ENCODE assay signal across 8 mouse cellular contexts in the genomic region with DNA sequence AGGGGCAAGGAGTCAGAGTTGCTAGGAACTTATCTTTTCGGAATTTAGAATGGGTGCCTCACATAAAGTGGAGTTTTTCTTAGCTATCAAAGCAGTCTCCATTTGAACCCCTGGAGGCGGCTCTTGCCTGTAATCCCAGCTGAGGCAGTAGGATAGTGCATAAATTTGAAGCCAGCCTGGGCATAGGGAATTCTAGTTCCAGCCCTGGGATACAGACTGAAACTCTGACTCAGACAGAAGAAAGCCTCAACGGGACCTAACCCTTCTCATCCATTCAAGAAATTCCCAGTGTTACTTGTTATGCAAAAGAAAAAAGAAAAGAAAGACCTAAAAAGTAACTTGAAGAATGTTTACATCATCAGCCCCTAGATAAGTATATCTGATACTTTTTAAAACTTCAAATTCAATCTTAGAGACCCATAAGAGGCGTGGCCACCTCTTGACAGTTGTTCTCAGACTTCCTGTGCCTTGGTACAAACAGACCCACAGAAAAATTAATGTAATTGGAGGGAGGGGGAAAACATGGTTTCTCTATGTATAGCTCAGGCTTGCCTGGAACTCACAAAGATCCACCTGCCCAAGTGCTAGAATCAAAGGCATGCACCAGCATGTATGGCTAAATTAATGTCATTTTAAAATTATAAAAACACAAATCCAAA. TPM values are rescaled to one million over a fixed set of nuclear protein-coding genes. Genes with fewer than 3 reads are reported as not detected.
DNase-seq lines count a peak whose midpoint lies in the region; ATAC-seq and TF ChIP-seq lines count a peak whose summit lies in the region.

No protein-coding gene starts in this region.

- TF ChIP-seq RAD21 in CH12.LX (IDR thresholded peaks at IDR 0.05; ENCODE audit: low read depth, low read length) = no peak

- peaks cover 10 to 60% of the 10 kb centered on the region in 2 experiments; a peak in 3 of 4 replicates for H3K4me1 ChIP-seq in CH12.LX (ENCODE audit: control insufficient read depth in 1 of 2, insufficient read depth in 2 of 2)
- peaks cover 10% of the 10 kb centered on the region for H3K4me1 ChIP-seq in embryonic facial prominence, embryonic 12.5 days
- no peaks in the 10 kb centered on the region for H3K4me1 ChIP-seq in hindbrain, embryonic 11.5 days (replicated peaks; ENCODE audit: control insufficient read depth, insufficient read depth, low read length)
- peaks cover 12% of the 10 kb centered on the region for H3K4me1 ChIP-seq in limb, embryonic 13.5 days
- no peaks in the 10 kb centered on the region for H3K4me1 ChIP-seq in olfactory bulb, adult 2 months (ENCODE audit: control insufficient read depth, insufficient read depth, low read length)

- peaks cover 8% of the 10 kb centered on the region for H3K79me2 ChIP-seq in CH12.LX (replicated peaks; ENCODE audit: control insufficient read depth, extremely low read depth, insufficient read depth, poor library complexity, severe bottlenecking)

- no peak for TF ChIP-seq POLR2A in CH12.LX (IDR thresholded peaks at IDR 0.05; ENCODE audit: low read depth, low read length)
- TF ChIP-seq POLR2A in olfactory bulb, adult 2 months (IDR thresholded peaks at IDR 0.05; ENCODE audit: insufficient read depth, low read depth, low read length) = no peak

- no peak for TF ChIP-seq CTCF in CH12.LX (conservative IDR thresholded peaks at IDR 0.05 in 1 of 2, IDR thresholded peaks at IDR 0.05 in 1 of 2; ENCODE audit: low read depth in 2 of 2, low read length in 2 of 2)
- TF ChIP-seq CTCF in olfactory bulb, adult 2 months (IDR thresholded peaks at IDR 0.05; ENCODE audit: insufficient read depth, low read depth, low read length) = no peak

- WGBS in embryonic facial prominence, embryonic 12.5 days = 18% methylated on average over 4 of the region's 4 CpGs
- 14% methylated on average over 4 of the region's 4 CpGs for WGBS in hindbrain, embryonic 11.5 days
- WGBS in limb, embryonic 13.5 days = 21% methylated on average over 4 of the region's 4 CpGs
- 19% methylated on average over 4 of the region's 4 CpGs for WGBS in olfactory bulb, adult 2 months

- intact Hi-C loops in left cerebral cortex, postnatal 14 days (cut with DNase I) = loop anchor here (2.0 kb wide), 1 partner anchor 47 kb away; a partner anchor contains a TSS

- dilution Hi-C loops in CH12.LX (cut with MboI; ENCODE audit: extremely low pct_ligation_motif_present, extremely low pct_unique_long_range_greater_than_20kb, low sequenced_read_pairs) = no loop called here

- H3K4me3 ChIP-seq in CH12.LX (replicated peaks in 1 of 3; ENCODE audit: low read depth in 2 of 3, low read length in 2 of 3, poor library complexity in 1 of 3) = peak overlapping the region; percentile 73 to 93 (median 81)
- peak overlapping the region; percentile 78 for H3K4me3 ChIP-seq in embryonic facial prominence, embryonic 12.5 days
- H3K4me3 ChIP-seq in hindbrain, embryonic 11.5 days (ENCODE audit: low read depth, low read length) = peak overlapping the region; percentile 92
- peak overlapping the region; percentile 98 for H3K4me3 ChIP-seq in limb, embryonic 13.5 days
- peak overlapping the region; percentile 69 for H3K4me3 ChIP-seq in olfactory bulb, adult 2 months (ENCODE audit: insufficient read depth, low read depth, low read length)

- H3K9ac ChIP-seq in CH12.LX (ENCODE audit: insufficient read depth, low read depth) = peak overlapping the region; percentile 79
- H3K9ac ChIP-seq in embryonic facial prominence, embryonic 12.5 days = peak overlapping the region; percentile 71; the same call in 1 of the 2 replicates
- H3K9ac ChIP-seq in hindbrain, embryonic 11.5 days (ENCODE audit: low read depth, low read length) = peak overlapping the region; percentile 51; the same call in 1 of the 2 replicates
- H3K9ac ChIP-seq in limb, embryonic 13.5 days = peak overlapping the region; percentile 94

- in situ Hi-C loops in CH12.LX (cut with MboI; ENCODE audit: low pct_ligation_motif_present, low pct_unique_long_range_greater_than_20kb, low sequenced_read_pairs) = no loop called here

- H3K9me3 ChIP-seq in CH12.LX (replicated peaks; ENCODE audit: low read length) = no peaks in the 10 kb centered on the region
- H3K9me3 ChIP-seq in embryonic facial prominence, embryonic 12.5 days = no peaks in the 10 kb centered on the region
- no peaks in the 10 kb centered on the region for H3K9me3 ChIP-seq in hindbrain, embryonic 11.5 days (ENCODE audit: control insufficient read depth, low read length)
- H3K9me3 ChIP-seq in limb, embryonic 13.5 days = no peaks in the 10 kb centered on the region

- H3K4me2 ChIP-seq in CH12.LX (ENCODE audit: insufficient read depth, low read depth, poor library complexity, severe bottlenecking) = peak overlapping the region; percentile 86
- peak overlapping the region; percentile 82 for H3K4me2 ChIP-seq in embryonic facial prominence, embryonic 12.5 days (replicated peaks)
- H3K4me2 ChIP-seq in hindbrain, embryonic 11.5 days (replicated peaks; ENCODE audit: low read depth, low read length) = peak overlapping the region; percentile 67
- peak overlapping the region; percentile 85 for H3K4me2 ChIP-seq in limb, embryonic 13.5 days (replicated peaks)

- peak; percentile 40 for DNase-seq in CD4-positive, CD25-positive, alpha-beta regulatory T cell, adult 2 months (ENCODE audit: low read depth, low spot score)
- no peak for DNase-seq in CH12.LX (ENCODE audit: extremely low read depth)
- DNase-seq in hindbrain, embryonic 11.5 days (ENCODE audit: low spot score) = no peak
- no peak for DNase-seq in left cerebral cortex, postnatal 14 days (ENCODE audit: low spot score in 2 of 2)

- peaks cover 0 to 2% of the 10 kb centered on the region in 2 experiments for H3K36me3 ChIP-seq in CH12.LX (replicated peaks in 1 of 2; ENCODE audit: control insufficient read depth in 1 of 2, insufficient read depth in 1 of 2, low read length in 1 of 2)
- no peaks in the 10 kb centered on the region for H3K36me3 ChIP-seq in embryonic facial prominence, embryonic 12.5 days
- no peaks in the 10 kb centered on the region for H3K36me3 ChIP-seq in hindbrain, embryonic 11.5 days (ENCODE audit: control insufficient read depth, insufficient read depth, low read length)
- no peaks in the 10 kb centered on the region for H3K36me3 ChIP-seq in limb, embryonic 13.5 days

- no peak for TF ChIP-seq EP300 in CH12.LX (IDR thresholded peaks at IDR 0.05; ENCODE audit: low read length)

- H3K27me3 ChIP-seq in CH12.LX (replicated peaks) = no peaks in the 10 kb centered on the region
- H3K27me3 ChIP-seq in embryonic facial prominence, embryonic 12.5 days = no peaks in the 10 kb centered on the region
- no peaks in the 10 kb centered on the region for H3K27me3 ChIP-seq in hindbrain, embryonic 11.5 days (ENCODE audit: control insufficient read depth, insufficient read depth, low read length)
- H3K27me3 ChIP-seq in limb, embryonic 13.5 days = no peaks in the 10 kb centered on the region

- 0 out of 2 replicates have a peak overlapping the region, but pooled peaks have one; percentile 88 for H3K27ac ChIP-seq in CH12.LX (ENCODE audit: insufficient read depth, low read depth)
- peak overlapping the region; percentile 81 for H3K27ac ChIP-seq in embryonic facial prominence, embryonic 12.5 days
- H3K27ac ChIP-seq in hindbrain, embryonic 11.5 days (ENCODE audit: low read depth, low read length) = no peak overlapping the region
- peak overlapping the region; percentile 88 for H3K27ac ChIP-seq in limb, embryonic 13.5 days
- peak overlapping the region; percentile 63; the same call in 1 of the 2 replicates for H3K27ac ChIP-seq in olfactory bulb, adult 2 months (ENCODE audit: insufficient read depth, low read depth, low read length)

- no peak for ATAC-seq in CD4-positive, CD25-positive, alpha-beta regulatory T cell, adult 4 months
- no peak for ATAC-seq in embryonic facial prominence, embryonic 12.5 days (ENCODE audit: insufficient number of reproducible peaks, insufficient read depth, low FRiP score, low TSS enrichment)
- no peak for ATAC-seq in hindbrain, embryonic 11.5 days (ENCODE audit: low FRiP score)
- ATAC-seq in limb, embryonic 13.5 days (ENCODE audit: low FRiP score, low read depth) = no peak

TF ChIP-seq in CH12.LX, 34 proteins besides CTCF, POLR2A, EP300 and RAD21:
- TF ChIP-seq HCFC1 (IDR thresholded peaks at IDR 0.05; ENCODE audit: low read depth, low read length) (0 out of 2 replicates have a peak, but pooled peaks have one; percentile 26), TCF12 (IDR thresholded peaks at IDR 0.05; ENCODE audit: low read depth, low read length) (no peak), MAX (IDR thresholded peaks at IDR 0.05; ENCODE audit: low read length) (peak; percentile 38; the same call in 1 of the 2 replicates), UBTF (IDR thresholded peaks at IDR 0.05; ENCODE audit: low read depth, low read length) (no peak), SMC3 (IDR thresholded peaks at IDR 0.05; ENCODE audit: low read depth, low read length) (no peak), ZKSCAN1 (IDR thresholded peaks at IDR 0.05; ENCODE audit: borderline replicate concordance, low read depth, low read length) (no peak)

RNA-seq across cellular contexts. Expression of a gene that starts 1.2 kb away (rescaled TPM):
- 10 to 100 TPM; 44.1 to 58.3 TPM for polyA plus RNA-seq in CD4-positive, CD25-positive, alpha-beta regulatory T cell, adult 4 months (2017; shearing (Covaris generic))
- total RNA-seq in CH12.LX (2012; rRNA removed) = 18.9 and 20.2 TPM in 2 replicates
- total RNA-seq in CH12.LX (2014; rRNA removed) = 34.1 and 45.6 TPM in 2 replicates
- 24.9 and 26.7 TPM in 2 replicates for polyA plus RNA-seq in CH12.LX (2012; ENCODE audit: insufficient read length, low read depth)
- polyA plus RNA-seq in embryonic facial prominence, embryonic 12.5 days (2016; fragmentation: Nextera tagmentation; extraction: Ambion mirVana) = 65.6 and 73.4 TPM in 2 replicates
- polyA plus RNA-seq in hindbrain, embryonic 11.5 days (2014; fragmentation: Nextera tagmentation; extraction: Ambion mirVana) = 78.9 and 85.8 TPM in 2 replicates
- 65.2 and 74.7 TPM in 2 replicates for polyA plus RNA-seq in limb, embryonic 13.5 days (2015; fragmentation: Nextera tagmentation; extraction: Ambion mirVana)
- not detected in 2 replicates for polyA plus RNA-seq in olfactory bulb, adult 2 months (2012; ENCODE audit: insufficient read depth, insufficient read length, low replicate concordance, missing spikeins)
- 10 to 100 TPM; 36.4 to 42.3 TPM for total RNA-seq in left cerebral cortex, postnatal 14 days (2021)

RNA-seq across cellular contexts. Expression of a gene that starts 47.3 kb away (rescaled TPM):
- polyA plus RNA-seq in CD4-positive, CD25-positive, alpha-beta regulatory T cell, adult 4 months (2017; shearing (Covaris generic)) = 10 to 100 TPM; 54.0 to 64.9 TPM
- total RNA-seq in CH12.LX (2012; rRNA removed) = 38.4 and 44.5 TPM in 2 replicates
- total RNA-seq in CH12.LX (2014; rRNA removed) = 52.8 and 60.5 TPM in 2 replicates
- polyA plus RNA-seq in CH12.LX (2012; ENCODE audit: insufficient read length, low read depth) = 44.3 and 46.3 TPM in 2 replicates
- polyA plus RNA-seq in embryonic facial prominence, embryonic 12.5 days (2016; fragmentation: Nextera tagmentation; extraction: Ambion mirVana) = 98.4 and 100 TPM in 2 replicates
- 129 and 147 TPM in 2 replicates for polyA plus RNA-seq in hindbrain, embryonic 11.5 days (2014; fragmentation: Nextera tagmentation; extraction: Ambion mirVana)
- polyA plus RNA-seq in limb, embryonic 13.5 days (2015; fragmentation: Nextera tagmentation; extraction: Ambion mirVana) = 73.2 and 78.6 TPM in 2 replicates
- polyA plus RNA-seq in olfactory bulb, adult 2 months (2012; ENCODE audit: insufficient read depth, insufficient read length, low replicate concordance, missing spikeins) = 193 and 247 TPM in 2 replicates
- 100 to 1,000 TPM; 106 to 109 TPM for total RNA-seq in left cerebral cortex, postnatal 14 days (2021)

Comparison
In these comparisons a context has a peak if more than half of its experiments do, and no peak if none do; other contexts are left out.
1. RNA of a gene that starts 1.2 kb away (polyA plus RNA-seq): 78.9 to 85.8 TPM in hindbrain, embryonic 11.5 days, 65.6 to 73.4 TPM in embryonic facial prominence, embryonic 12.5 days, 65.2 to 74.7 TPM in limb, embryonic 13.5 days, 44.1 to 58.3 TPM in CD4-positive, CD25-positive, alpha-beta regulatory T cell, adult 4 months and 24.9 to 26.7 TPM in CH12.LX; not detected in olfactory bulb, adult 2 months; every median in the first group is over 10 times any median in the second.
2. Peak in every context shown above with its lines, with median percentiles within 50 percentile points of each other: H3K4me2 ChIP-seq, H3K4me3 ChIP-seq and H3K9ac ChIP-seq.